Mouse (Mus musculus) intestine, embryonic 14.5 days (tissue): Measurements from ENCODE around the gene Rft1. TPM values are rescaled to one million over a fixed set of nuclear protein-coding genes. Genes with fewer than 3 reads are reported as not detected.
A peak's percentile ranks its signal among the peaks of the same experiment; 100 is the strongest.

Experiments
- ATAC-seq: fragments of 200-750 bp; cut with Nextera tagmentation; replicated peaks from 2 replicates; pipeline ENCODE4 v1.8.0; 2017; ENCODE audit warnings: low read depth, moderate number of reproducible peaks, moderate TSS enrichment, moderate library complexity; ENCODE audit not compliant: low FRiP score, low TSS enrichment
- DNase-seq: peaks from one replicate; pipeline ENCODE4 v3.0.0-alpha.2; 2018; ENCODE audit warnings: low spot score
- H3K27ac ChIP-seq: fragments of 300-500 bp; sonication (generic); 2 replicates; pipeline ENCODE4 v1.5.1; 2014; ENCODE audit warnings: low read depth, mild to moderate bottlenecking, control low read depth
- H3K27me3 ChIP-seq: fragments of 300-500 bp; sonication (generic); replicated peaks from 2 replicates; pipeline ENCODE4 v1.6.1; 2014; ENCODE audit warnings: low read length, control low read depth; ENCODE audit not compliant: control insufficient read depth, insufficient read depth
- H3K36me3 ChIP-seq: fragments of 300-500 bp; sonication (generic); 2 replicates; pipeline ENCODE4 v1.6.1; 2014; ENCODE audit warnings: low read length, control low read depth; ENCODE audit not compliant: control insufficient read depth, insufficient read depth
- H3K4me1 ChIP-seq: fragments of 300-500 bp; sonication (generic); replicated peaks from 2 replicates; pipeline ENCODE4 v1.6.1; 2014; ENCODE audit warnings: low read length, control low read depth, mixed read lengths; ENCODE audit not compliant: control insufficient read depth, insufficient read depth
- H3K4me2 ChIP-seq: fragments of 300-500 bp; sonication (generic); 2 replicates; pipeline ENCODE4 v1.6.1; 2014; ENCODE audit warnings: low read length
- H3K4me3 ChIP-seq: fragments of 300-500 bp; sonication (generic); 2 replicates; pipeline ENCODE4 v1.5.1; 2014; ENCODE audit warnings: low read depth, low read length, control low read depth, mixed read lengths
- H3K9ac ChIP-seq: fragments of 300-500 bp; sonication (generic); 2 replicates; pipeline ENCODE4 v1.6.1; 2014; ENCODE audit warnings: mild to moderate bottlenecking, low read length
- H3K9me3 ChIP-seq: fragments of 300-500 bp; sonication (generic); 2 replicates; pipeline ENCODE4 v1.6.1; 2016; ENCODE audit warnings: low read length, control low read depth; ENCODE audit not compliant: control insufficient read depth
- WGBS: fragments of 180-500 bp; shearing (Covaris S2); extraction: QIAGEN DNeasy Blood & Tissue Kit; methylation state at CpG from one replicate; pipeline ENCODE4 v1.1.7; 2014; 5-methylcytosine and 5-hydroxymethylcytosine counted together
- polyA plus RNA-seq: library from polyadenylated mRNA; unstranded; fragments of >200 nt; fragmentation: Nextera tagmentation; extraction: Ambion mirVana; gene quantifications from 2 replicates; pipeline ENCODE4 v1.2.1, GENCODE M21; 2014

Rft1 gene
- polyA plus RNA-seq, 1 experiment from 2014 or later: 16.6 TPM

DNA sequence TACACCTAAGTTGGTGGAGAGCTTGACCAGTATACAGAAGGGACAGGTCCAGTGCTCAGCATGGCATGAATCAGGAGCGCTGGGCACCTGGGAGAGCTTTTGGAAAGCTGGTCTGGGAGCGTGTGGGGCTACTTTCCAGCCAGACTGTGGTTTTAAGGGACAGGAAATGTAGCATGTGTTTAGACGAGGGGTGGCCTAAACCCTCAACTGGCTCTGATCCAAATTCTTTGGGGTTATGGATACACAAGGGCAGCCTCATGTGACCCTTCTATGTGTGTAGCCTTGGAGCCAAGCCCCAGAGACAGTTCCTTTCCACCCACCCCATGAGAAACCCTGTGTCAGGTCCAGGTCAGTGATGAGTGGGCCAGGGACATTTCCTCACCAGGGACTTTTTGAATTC, 5.7 kb upstream of the Rft1 start:
- H3K4me2 ChIP-seq: no peak overlapping the region
- no peak overlapping the region for H3K9ac ChIP-seq
- H3K9me3 ChIP-seq: no peaks in the 10 kb centered on the region
- H3K36me3 ChIP-seq: no peaks in the 10 kb centered on the region
- WGBS: 50% methylated on average over 3 of the region's 3 CpGs
- H3K27ac ChIP-seq: no peak overlapping the region
- ATAC-seq: no peak
- no peak for DNase-seq
- H3K4me1 ChIP-seq: no peaks in the 10 kb centered on the region
- no peaks in the 10 kb centered on the region for H3K27me3 ChIP-seq
- no peak overlapping the region for H3K4me3 ChIP-seq

- no peak overlapping the region for H3K4me3 ChIP-seq
- WGBS: 84% methylated on average over 8 of the region's 8 CpGs
Observed at GRCm38 (mm10) chr14:30649745-30650144, 4.4 kb upstream of the Rft1 start.

GRCm38 (mm10) chr14:30650969-30651368, 3.2 kb upstream of the Rft1 start:
- H3K4me2 ChIP-seq: no peak overlapping the region
- no peak overlapping the region for H3K4me3 ChIP-seq
- no peaks in the 10 kb centered on the region for H3K36me3 ChIP-seq
- DNase-seq (no peak), ATAC-seq (no peak)
- no peaks in the 10 kb centered on the region for H3K9me3 ChIP-seq
- no peaks in the 10 kb centered on the region for H3K27me3 ChIP-seq
- WGBS: 26% methylated on average over 4 of the region's 4 CpGs
- H3K9ac ChIP-seq: no peak overlapping the region
- no peak overlapping the region for H3K27ac ChIP-seq
- peaks cover 6% of the 10 kb centered on the region; the same call in 1 of the 2 replicates for H3K4me1 ChIP-seq

More at GRCm38 (mm10) chr14:30649745-30650144, 4.4 kb upstream of the Rft1 start:
- no peak for DNase-seq
- Histone ChIP-seq H3K36me3 (no peaks in the 10 kb centered on the region), H3K27ac (no peak overlapping the region), H3K9me3 (no peaks in the 10 kb centered on the region), H3K9ac (no peak overlapping the region), H3K4me1 (peaks cover 1% of the 10 kb centered on the region; the same call in 1 of the 2 replicates), H3K27me3 (no peaks in the 10 kb centered on the region), H3K4me2 (no peak overlapping the region)
- ATAC-seq: no peak

DNA sequence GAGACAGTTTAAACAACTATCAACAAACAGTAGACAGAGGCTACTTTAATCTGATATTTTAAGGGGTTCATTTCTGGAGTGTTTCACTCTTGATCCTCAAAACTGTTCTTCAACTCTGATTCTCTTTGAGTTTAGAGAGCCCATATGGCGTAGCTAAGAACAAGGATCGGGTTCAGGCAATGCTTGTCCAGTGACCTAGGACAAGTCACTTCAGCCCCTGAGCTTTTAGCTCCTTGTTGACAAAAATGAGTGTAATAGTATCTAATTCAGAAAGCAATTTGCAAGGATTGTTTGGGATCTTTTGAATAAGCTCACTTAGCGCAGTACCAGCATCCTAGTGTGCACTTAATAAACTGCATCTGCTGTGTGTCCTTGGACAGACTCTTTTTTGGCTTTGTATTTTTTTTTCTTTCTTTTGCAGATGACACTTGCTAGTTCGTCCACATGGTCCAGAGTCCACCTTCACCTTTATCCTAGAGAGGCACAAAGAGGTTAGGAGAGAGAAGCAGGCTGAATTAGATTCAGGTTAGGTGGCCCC, 600 bp downstream of the Rft1 start:
- WGBS: 35% methylated on average over 4 of the region's 4 CpGs
- Histone ChIP-seq H3K9ac (peak overlapping the region; percentile 94), H3K4me1 (peaks cover 6% of the 10 kb centered on the region; the same call in 1 of the 2 replicates), H3K36me3 (peaks cover 12% of the 10 kb centered on the region), H3K9me3 (no peaks in the 10 kb centered on the region), H3K4me2 (peak overlapping the region; percentile 89), H3K4me3 (peak overlapping the region; percentile 86), H3K27me3 (no peaks in the 10 kb centered on the region), H3K27ac (peak overlapping the region; percentile 75)
- DNase-seq (no peak), ATAC-seq (no peak)

- ATAC-seq (no peak), DNase-seq (no peak)
- peaks cover 6% of the 10 kb centered on the region; the same call in 1 of the 2 replicates for H3K4me1 ChIP-seq
- H3K9ac ChIP-seq: no peak overlapping the region
- no peaks in the 10 kb centered on the region for H3K9me3 ChIP-seq
- H3K4me2 ChIP-seq: no peak overlapping the region
- no peak overlapping the region for H3K27ac ChIP-seq
- no peaks in the 10 kb centered on the region for H3K27me3 ChIP-seq
- 90% methylated on average over 1 of the region's 1 CpGs for WGBS
- H3K4me3 ChIP-seq: no peak overlapping the region
- H3K36me3 ChIP-seq: peaks cover 18% of the 10 kb centered on the region
Observed at GRCm38 (mm10) chr14:30655531-30655930, 1.4 kb downstream of the Rft1 start.

- no peak overlapping the region for H3K4me2 ChIP-seq
Observed at GRCm38 (mm10) chr14:30666061-30666460, 11.9 kb downstream of the Rft1 start.

GRCm38 (mm10) chr14:30666604-30667003, 12.4 kb downstream of the Rft1 start:
- H3K9ac ChIP-seq: no peak overlapping the region
- no peak for ATAC-seq
- H3K4me3 ChIP-seq: no peak overlapping the region
- H3K27me3 ChIP-seq: no peaks in the 10 kb centered on the region
- H3K27ac ChIP-seq: no peak overlapping the region
- no peak overlapping the region for H3K4me2 ChIP-seq
- no peaks in the 10 kb centered on the region for H3K9me3 ChIP-seq
- DNase-seq: no peak
- no peaks in the 10 kb centered on the region for H3K4me1 ChIP-seq
- H3K36me3 ChIP-seq: peaks cover 81% of the 10 kb centered on the region
- 84% methylated on average over 4 of the region's 4 CpGs for WGBS

More at GRCm38 (mm10) chr14:30666061-30666460, 11.9 kb downstream of the Rft1 start:
- Histone ChIP-seq H3K36me3 (peaks cover 86% of the 10 kb centered on the region), H3K27ac (no peak overlapping the region), H3K9ac (no peak overlapping the region), H3K27me3 (no peaks in the 10 kb centered on the region), H3K9me3 (no peaks in the 10 kb centered on the region), H3K4me3 (no peak overlapping the region), H3K4me1 (no peaks in the 10 kb centered on the region)
- 81% methylated on average over 3 of the region's 3 CpGs for WGBS
- DNase-seq (no peak), ATAC-seq (no peak)

DNA sequence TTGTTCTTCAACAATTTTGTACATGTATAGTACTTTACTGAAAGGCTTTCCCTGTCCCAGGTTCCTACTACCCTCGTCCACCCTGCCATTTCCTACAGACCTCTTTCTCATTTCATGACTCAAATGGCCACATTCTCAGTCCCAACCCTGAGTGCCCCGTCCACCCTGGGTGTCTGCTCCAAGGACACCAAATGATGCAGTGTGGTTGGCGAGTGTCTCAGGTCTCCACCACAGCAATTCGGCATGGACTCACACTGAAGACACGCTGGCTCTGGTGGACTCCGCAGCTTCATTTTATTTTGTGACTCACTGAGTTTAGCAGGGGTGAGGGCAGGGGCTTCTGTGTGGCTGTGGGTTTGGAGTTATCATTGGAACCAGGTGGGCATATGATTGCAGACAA, 16.0 kb downstream of the Rft1 start:
- no peaks in the 10 kb centered on the region for H3K4me1 ChIP-seq
- DNase-seq (no peak), ATAC-seq (no peak)
- H3K36me3 ChIP-seq: peaks cover 68% of the 10 kb centered on the region
- H3K9ac ChIP-seq: no peak overlapping the region
- H3K4me3 ChIP-seq: no peak overlapping the region
- H3K4me2 ChIP-seq: no peak overlapping the region
- no peaks in the 10 kb centered on the region for H3K9me3 ChIP-seq
- H3K27me3 ChIP-seq: no peaks in the 10 kb centered on the region
- H3K27ac ChIP-seq: no peak overlapping the region
- WGBS: 88% methylated on average over 6 of the region's 6 CpGs
